Mouse (Mus musculus): ENCODE measurements around the gene Tpgs1.
"Not testable (repeated sequence)": the region's sequence is repeated elsewhere in the genome, so short reads cannot be mapped to it uniquely, and the experiment has no call there.

The Tpgs1 gene

DNA sequence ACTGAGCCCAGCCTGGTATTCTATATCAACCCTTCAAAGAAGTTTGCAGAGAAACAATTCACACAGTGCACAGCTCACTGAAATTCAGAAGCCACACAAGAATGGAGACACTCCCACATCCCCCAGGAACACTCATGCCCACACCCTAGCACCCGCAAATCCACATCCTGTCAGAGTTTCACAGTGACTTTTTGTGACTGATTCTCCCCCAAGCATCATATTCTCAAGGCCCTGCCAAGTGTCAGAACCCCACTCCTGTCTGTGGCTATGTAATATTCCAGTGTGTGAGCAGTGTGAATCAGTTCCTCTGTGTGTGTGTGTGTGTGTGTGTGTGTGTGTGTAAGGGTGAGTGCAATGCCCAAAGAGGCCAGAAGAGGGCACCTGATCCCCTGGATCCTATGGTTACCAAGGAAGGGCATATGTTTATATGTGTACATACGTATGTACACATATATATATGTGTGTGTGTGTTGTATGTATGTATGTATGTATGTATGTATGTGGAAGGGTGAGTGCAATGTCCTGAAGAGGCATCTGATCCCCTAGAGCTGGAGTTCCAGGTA, 22.9 kb downstream of the Tpgs1 start:
- DNase-seq (ENCODE audit: extremely low read depth, low read depth): no peak

DNA sequence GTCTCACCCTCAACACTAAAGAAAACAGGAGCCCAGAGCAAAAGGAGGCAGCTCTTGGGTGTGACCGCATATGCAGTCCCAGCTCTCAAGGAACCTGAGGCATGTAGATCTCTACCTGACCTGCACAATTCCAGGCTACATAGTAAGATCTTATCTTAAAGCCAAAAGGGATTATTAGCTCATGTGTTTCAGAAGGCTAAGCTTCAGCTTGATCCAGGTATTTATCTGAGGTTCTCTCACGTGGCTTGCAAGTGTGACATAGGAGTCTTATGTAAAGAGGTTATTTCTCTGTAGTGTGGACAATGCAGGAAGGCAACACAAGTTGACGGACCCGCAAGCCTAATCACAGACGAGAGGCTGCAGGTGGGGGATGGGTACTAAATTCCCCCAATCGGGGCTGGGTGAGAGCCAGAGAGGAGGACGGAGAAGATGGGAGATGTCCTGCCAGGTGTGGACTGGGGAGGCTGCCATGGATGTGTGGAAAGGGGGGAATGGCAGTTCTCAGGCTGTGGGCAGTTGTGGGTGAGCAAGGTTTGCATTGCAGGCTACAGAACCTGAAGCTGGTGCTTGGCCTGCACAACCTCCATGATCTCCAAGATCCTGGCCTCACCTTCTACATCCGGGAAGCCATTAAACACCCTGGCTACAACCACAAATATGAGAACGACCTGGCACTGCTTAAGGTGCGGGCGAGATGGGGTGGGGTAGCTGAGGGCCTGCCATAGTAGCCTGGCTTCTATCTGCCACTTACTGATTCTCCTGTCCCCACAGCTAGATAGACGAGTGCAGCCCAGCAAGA, 24.6 kb downstream of the Tpgs1 start:
- DNase-seq (ENCODE audit: extremely low read depth, low read depth): no peak

DNA sequence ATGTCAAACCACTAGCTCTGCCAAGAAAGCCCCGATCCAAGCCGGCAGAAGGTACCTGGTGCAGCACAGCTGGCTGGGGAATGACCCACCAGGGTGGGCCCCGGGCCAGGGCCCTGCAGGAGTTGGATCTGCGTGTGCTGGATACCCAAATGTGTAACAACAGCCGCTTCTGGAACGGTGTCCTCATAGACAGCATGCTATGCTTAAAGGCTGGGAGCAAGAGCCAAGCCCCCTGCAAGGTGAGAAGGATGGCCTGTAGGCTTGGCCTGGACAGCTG, 25.1 kb downstream of the Tpgs1 start:
- no peak for DNase-seq (ENCODE audit: extremely low read depth, low read depth)

GRCm38 (mm10) chr10:79695231-79696128, 26.3 kb downstream of the Tpgs1 start:
- peak; percentile 67 for DNase-seq (ENCODE audit: extremely low read depth, low read depth)

DNA sequence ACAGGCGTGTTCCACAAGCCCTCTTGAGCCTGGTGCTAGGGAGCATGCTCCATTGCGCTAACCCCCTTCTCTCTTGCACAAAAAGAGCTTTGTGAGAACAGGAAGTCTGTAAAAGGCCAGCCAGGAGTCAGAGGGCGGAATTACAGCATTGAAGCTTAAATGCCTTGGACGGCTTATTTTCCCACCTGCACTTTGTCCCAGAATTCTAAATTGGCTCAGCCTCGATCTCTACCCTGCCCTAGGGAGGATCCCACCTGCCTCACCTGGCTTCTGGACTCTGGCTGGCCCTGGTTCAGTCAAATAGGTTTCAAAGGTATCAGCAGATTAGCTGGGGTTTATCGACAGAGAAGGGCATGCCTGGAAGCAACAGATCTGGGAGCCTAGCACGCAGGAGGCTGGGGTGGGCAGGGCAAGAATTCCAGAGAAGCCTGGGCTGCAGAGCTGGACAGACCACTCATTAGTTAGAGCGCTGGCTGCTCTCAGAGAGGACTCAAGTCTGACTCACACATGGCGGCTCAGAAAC, 27.0 kb downstream of the Tpgs1 start:
- DNase-seq (ENCODE audit: extremely low read depth, low read depth): no peak

- no peak for DNase-seq (ENCODE audit: extremely low read depth, low read depth)
Measured at GRCm38 (mm10) chr10:79697916-79698315, 28.7 kb downstream of the Tpgs1 start.

GRCm38 (mm10) chr10:79698459-79698858, 29.3 kb downstream of the Tpgs1 start:
- DNase-seq (ENCODE audit: extremely low read depth, low read depth): no peak

DNA sequence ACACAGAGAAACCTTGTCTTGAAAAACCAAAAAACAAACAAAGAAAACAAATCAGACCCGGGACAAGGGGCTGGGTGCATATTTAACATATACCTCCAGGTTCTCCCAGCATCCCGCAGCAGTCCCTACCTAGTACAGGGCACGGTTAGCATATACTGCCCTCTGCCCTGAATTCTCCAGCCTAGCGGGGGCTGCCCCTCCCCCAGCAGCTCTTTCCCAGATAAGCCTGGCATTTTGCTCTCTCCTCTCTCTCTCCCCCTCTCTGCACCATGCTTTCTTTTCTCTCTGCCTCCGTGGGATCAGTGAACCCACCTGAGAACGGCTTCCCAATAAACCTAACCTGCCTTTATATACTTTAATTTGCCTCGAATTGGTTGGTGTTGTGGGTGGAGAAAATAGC, 31.5 kb downstream of the Tpgs1 start:
- DNase-seq (ENCODE audit: extremely low read depth, low read depth): no peak

GRCm38 (mm10) chr10:79701443-79702129, 32.4 kb downstream of the Tpgs1 start:
- DNase-seq (ENCODE audit: extremely low read depth, low read depth): no peak

GRCm38 (mm10) chr10:79702970-79703369, 33.8 kb downstream of the Tpgs1 start:
- DNase-seq (ENCODE audit: extremely low read depth, low read depth): not testable (repeated sequence)

DNA sequence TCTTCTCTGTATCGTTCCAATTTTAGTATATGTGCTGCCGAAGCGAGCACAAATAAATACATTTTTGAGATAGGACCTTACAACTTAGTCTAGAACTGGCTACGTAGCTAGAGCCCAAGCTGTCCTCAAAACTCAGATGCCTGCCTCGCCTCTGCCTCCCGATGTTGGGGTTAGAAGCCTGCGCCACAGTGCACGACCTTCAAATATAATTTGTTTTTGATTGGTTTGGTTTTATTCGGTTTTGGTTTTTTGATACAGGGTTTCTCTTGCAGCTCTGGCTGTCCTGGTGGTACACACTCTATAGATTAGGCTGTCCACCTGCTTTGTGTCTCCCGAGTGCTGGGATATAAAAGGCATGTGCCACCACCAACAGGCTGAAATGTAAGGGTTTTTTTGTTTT, 34.4 kb downstream of the Tpgs1 start:
- DNase-seq (ENCODE audit: extremely low read depth, low read depth): no peak

DNA sequence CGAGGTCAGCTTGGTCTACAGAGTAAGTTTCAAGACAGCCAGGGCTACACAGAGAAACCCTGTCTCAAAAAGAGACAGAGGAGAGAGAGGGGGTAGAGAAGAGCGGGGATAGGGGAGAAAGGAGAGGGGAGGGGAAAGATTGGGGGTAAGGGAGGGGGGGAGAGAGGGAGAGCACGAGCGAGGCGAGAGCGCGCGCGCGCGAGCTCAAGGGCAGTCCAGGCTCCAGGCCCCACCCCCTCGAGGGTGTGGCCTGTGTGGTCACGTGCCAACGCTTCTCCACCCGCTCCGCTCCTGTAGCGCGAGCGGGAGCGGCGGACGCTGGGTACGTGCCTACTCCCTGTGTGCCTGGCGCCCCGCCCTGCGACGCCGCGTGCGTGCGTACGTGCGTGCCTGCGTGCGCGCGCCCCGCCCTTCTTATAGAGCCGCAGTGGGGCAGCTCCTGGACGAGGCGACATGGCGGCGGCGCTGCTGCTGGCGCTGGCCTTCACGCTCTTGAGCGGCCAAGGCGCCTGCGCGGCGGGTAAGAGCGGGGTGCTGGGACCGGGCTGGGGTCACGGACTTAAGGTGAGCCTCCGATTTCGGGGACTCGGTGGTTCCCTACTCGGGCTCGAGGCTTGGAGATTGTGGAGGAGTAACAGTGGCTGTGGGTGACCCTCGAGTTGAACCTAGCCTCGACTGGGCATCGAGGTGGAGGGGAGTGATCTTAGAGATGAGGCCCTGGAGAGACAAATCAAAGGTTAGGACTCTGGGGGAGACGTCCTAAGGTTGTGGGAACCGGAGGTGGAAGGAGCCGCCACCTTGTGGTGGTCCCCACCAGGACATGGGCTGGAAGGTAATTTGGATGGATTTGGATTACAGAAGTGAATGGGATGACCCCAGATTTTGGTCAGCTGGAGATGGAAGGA, 35.1 kb downstream of the Tpgs1 start, which contains the start of gene Bsg:
Bsg (plus strand) TSS at position 427 of the 905 bp plus-strand sequence.
- DNase-seq (ENCODE audit: extremely low read depth, low read depth): peak; percentile 93

DNA sequence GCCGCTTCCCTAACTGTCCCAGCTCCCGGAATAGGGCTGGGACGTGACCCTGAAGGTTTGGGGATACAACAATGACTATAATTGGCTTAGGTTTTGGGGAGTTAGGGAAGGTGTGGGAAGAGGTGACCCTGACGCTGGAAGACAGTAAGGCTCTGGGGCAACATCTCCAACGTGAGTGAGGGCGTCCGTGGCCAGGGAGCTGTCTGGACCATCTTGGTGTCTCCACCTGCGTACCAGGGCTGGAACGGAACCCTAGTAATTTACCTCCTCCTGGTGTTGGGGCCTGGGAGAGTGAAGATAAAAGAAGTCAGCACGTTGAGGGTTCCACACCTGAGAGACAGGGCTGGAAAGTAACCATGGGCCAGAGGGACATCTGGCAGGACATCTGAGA, 35.8 kb downstream of the Tpgs1 start:
- DNase-seq (ENCODE audit: extremely low read depth, low read depth): no peak

GRCm38 (mm10) chr10:79705951-79706350, 36.8 kb downstream of the Tpgs1 start:
- DNase-seq (ENCODE audit: extremely low read depth, low read depth): peak; percentile 77

GRCm38 (mm10) chr10:79706406-79707094, 37.4 kb downstream of the Tpgs1 start:
- no peak for DNase-seq (ENCODE audit: extremely low read depth, low read depth)

DNA sequence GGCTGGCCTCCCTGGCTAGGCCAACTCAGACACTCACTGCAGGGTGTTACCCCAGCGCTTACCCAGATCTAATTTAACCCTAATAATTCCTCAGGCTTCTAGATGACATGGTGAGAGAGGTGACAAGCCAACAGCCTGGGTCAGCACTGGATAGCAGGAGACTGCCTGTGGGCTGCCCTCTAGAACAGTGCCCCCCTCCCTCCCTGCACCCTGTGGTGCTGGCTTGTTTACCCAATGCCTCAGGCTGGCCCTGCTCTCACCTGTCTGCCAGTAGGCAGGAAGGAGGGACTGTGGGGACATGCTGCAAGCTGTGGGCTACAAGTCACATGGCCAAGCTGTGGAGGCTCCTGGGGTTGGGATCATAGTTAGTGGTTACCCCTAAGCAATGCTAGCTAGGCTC, 38.0 kb downstream of the Tpgs1 start:
- no peak for DNase-seq (ENCODE audit: extremely low read depth, low read depth)

GRCm38 (mm10) chr10:79707759-79708158, 38.6 kb downstream of the Tpgs1 start:
- no peak for DNase-seq (ENCODE audit: extremely low read depth, low read depth)

GRCm38 (mm10) chr10:79708668-79709067, 39.5 kb downstream of the Tpgs1 start:
- no peak for DNase-seq (ENCODE audit: extremely low read depth, low read depth)

DNA sequence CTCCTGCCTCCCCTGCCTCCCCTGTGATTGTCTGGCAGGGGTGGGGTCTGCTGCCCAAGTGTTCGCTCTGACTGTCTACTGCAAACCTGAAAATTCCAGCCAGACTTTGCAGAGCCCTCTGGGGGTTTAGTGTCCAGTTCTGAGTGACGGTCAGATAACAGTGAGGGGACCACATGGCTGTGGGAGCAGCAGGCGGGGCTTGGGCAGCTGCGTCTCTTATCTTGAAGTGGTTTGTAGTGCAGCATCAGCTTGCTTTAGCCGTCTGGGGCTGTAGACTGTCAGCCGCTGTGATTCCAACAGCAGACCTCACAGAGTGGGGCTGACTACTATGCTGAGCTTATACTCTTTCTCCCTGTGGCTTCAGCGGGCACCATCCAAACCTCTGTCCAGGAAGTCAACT, 40.1 kb downstream of the Tpgs1 start:
- DNase-seq (ENCODE audit: extremely low read depth, low read depth): no peak

GRCm38 (mm10) chr10:79712029-79712428, 42.9 kb downstream of the Tpgs1 start:
- DNase-seq (ENCODE audit: extremely low read depth, low read depth): no peak
